Mouse (Mus musculus) cerebellum, postnatal 14 days (tissue): Measurements from ENCODE around the gene Trpv6.

Experiments
- DNase-seq, 2 experiments: peaks; one replicate each; pipeline ENCODE4 v3.0.0; 2021; ENCODE audit warnings: mixed read lengths in 2 of 2

Gene Trpv6

DNA sequence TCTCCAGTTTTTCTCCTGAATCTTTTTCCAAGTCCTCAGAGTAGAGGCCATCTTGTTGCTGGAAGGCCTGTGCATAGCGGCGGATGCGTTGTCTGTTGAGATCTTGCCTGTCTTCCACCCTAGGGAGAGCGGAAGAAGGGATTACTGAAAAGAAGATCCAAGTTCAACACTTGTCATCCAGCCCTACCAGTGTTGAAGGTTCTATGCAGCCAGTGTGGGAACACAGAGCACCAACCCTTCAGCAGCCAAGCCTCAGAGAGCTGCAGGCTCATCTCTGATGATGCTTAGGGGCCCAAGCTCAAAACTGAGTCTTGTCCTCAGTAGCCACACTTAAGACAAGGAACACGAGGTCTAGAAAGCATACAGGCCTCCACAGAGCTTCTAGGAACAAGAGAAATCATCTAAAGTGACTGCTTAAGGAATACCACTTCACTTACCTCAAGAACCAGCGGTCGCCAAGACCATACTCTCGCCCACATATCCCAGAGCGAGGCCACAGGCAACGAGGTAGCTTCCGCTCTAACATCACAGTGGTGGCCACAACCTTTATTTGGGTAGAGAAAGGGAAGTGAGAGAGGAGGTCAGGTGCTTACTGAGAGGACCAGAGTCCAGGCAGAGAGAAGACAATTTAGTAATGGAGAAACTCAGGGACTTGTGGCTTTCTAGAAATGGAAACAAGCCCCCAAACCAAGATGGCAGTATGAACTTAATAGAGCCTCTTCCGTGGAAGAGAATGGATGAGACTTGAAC is 14.8 kb downstream of the Trpv6 start:
- DNase-seq, result no peak

DNA sequence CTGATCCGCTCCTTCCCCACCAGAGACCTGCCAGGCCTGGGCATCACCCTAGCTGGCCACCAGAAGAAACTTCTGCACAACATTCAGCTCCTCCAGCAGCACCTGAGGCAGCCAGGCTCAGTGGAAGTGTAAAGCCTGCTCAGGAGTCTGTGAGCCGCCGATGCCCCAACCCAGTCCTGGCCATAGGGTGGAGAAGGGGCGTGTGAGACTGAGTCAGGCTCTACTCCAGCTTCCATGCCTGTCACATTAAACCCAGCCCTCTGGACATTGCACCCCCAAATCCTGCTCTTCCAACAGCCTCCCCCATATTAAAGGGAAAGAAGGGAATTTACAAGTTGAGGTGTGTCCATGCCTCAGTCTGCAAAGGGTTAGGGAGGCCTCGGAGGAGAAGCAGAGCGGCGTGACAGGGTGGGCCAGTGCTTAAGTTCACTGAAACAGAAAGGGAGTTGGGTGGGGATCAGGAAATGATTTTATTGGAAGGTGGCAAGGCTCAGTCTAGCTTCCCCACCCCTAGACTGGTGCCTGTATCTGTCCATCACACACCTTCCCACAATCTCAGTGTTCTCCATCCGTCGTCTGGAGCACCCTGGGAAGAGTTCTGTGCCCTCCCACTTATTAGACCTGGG is 15.9 kb downstream of the Trpv6 start:
- no peak for DNase-seq

DNA sequence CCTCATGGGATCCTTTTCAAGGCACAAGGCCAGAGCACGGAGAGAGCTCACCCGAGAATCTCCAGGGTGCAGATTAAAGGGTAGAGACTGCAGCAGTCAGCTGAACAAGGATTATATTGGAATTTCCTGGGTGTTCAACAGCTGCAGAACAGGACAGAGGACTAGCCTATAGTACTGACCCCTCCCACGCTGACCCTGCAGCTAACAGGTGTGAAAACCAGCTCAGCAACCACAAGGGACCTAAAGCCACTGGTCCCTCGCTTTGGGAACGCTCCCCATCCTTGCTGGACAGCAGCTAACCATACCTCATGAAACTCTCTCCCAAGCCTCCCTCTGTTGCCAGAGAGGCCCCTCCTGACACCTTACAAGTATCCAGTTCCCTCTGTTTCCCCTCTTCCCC is 28.6 kb downstream of the Trpv6 start:
- no peak for DNase-seq

DNA sequence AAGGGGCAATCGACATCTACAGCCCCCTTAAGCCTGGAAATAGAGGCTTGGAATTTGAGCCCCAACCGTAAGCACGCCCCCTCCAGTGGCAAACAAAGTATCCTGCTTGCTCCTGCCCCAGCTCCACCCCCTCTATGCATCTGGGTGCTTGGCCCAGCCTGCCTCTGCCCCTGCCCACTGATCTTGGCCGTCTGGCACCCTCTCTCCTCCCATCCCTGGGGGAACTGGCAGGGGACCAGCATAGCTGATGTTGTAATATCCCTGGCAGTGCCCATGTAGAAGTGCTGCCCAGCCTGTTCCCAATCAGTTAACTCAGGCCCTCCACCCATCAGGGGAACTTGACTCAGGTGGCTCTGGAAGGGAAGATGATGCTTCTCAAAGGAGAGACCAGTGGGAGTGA is 30.0 kb downstream of the Trpv6 start:
- DNase-seq, result peak; percentile 45 to 61

DNA sequence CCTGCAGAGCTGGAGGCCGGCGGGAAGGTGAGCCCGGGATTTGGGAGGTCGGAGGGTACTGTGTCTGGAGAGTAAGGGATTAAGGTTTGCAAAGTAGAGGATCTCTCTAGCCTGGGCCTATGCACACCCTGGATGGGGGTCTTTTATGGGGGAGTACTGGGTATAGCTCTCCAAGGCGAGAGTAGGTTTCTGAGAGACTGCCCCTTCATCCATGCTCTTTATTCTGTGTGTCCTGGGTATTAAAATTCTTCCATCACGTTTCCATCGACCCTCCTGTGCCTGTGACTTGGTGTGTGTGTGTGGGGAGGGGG is 30.5 kb downstream of the Trpv6 start:
- DNase-seq, result peak in 1 of 2 experiments; percentile 6

DNA sequence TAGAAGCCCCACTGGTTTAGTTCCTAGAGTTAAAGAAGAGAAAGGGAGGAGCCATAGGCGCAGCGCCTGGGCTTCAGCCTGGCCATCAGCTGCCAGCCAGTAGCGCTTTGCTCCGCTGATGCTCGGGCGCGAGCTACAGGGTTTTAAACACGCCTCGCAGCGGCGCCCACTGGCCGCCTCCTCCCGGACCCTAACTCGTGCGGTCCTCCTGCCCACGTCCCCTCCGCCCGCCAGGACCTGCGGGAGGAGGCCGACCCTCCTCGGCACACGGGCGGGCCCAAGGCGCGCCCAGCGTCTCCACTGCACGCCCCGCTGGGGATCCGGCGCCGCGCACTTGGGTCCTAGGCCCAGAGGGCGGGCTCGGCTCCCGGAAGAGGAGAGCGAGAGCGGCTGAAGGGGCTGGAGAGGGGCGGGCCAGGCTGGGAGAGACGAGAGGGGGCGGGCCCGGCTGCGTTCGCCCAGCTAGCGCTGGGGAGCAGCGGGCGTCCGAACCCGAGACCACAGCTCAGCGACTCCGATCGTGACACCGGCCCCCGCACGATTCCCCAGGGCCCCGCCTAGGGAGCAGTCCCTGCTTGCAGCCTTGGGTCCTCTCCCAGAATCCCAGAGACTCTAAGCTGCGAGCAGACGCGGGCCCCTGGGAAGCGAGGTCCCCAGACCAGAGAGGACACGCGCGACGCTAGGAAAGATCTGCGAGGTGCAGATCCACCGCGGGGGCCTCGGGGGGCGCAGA is 31.0 kb downstream of the Trpv6 start, which contains the start of gene Ephb6:
Ephb6 (plus strand) TSS at position 422 of the 733 bp plus-strand sequence.
- DNase-seq, result peak; percentile 59 to 64

DNA sequence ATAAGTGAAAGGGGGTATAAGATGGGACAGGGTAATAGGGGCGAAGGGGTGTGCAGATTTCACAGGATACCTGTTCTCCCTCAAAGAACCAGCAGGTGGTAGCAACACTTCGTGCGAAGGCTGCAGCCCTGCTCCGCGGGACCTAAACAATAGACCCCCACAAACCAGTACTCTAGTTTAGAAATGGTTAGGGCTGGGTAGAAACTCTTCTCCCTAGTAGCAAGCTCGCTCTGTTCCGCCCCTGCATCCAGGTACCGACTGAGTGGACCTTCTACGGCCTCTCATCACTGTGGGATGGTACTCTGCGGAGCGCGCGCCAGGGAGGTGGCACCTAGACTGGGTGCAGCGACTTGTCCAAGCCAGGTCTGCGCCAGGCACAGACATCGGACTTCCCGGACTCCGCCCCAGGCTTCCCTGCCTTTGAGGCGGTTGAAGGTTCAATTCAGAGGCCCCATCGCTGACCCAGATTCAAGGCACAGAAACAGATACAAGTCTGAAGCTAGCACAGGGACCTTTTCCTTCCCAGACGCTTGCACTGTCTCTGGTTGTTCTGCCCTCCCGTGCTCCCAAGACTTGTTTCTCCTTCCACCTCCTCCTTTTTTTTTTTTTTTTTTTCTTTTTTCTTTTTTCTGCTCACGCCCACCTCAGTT is 31.7 kb downstream of the Trpv6 start:
- DNase-seq, result peak; percentile 44 to 53

- DNase-seq, result no peak
Observed at GRCm38 (mm10) chr6:41582189-41582588, 54.0 kb downstream of the Trpv6 start.

- DNase-seq, result no peak
Observed at GRCm38 (mm10) chr6:41581295-41581694, 54.9 kb downstream of the Trpv6 start.

DNA sequence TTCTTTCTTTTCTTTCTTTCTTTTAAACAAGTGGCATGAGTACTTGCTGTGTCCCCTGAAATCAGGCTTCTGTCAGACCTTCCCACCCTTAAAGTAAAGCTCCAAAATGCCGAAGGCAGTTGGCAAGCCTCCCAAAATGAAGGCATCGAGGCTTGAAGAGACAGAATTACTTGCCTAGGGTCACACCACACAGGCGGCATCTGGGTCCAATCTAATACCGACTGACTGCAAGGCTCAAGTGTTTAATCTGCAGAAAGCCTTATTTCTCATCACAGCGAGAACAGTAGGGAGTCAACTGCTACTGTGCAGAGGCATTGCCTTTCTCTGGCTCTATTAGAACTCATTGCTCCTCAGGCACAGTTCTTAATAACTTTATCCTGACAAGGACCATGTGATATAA is 58.9 kb downstream of the Trpv6 start:
- DNase-seq, result peak; percentile 39 to 57

- no peak for DNase-seq
Observed at GRCm38 (mm10) chr6:41576526-41577097, 59.6 kb downstream of the Trpv6 start.
